Mouse (Mus musculus) mesoderm, embryonic 11.5 days (tissue): Measurements from ENCODE around the gene Iffo1.

Experiments used
- DNase-seq: peaks from one replicate; pipeline ENCODE4 v3.0.0-alpha.2; 2012; ENCODE audit warnings: low read depth, low spot score

Iffo1 gene

GRCm38 (mm10) chr6:125145001-125145400 is at the start of gene Iffo1:
Gene Iffo1 (plus strand): TSS chr6:125145241.
- DNase-seq = peak; percentile 96

GRCm38 (mm10) chr6:125095391-125096278 is 49.4 kb upstream of the Iffo1 start, which contains the start of gene Chd4:
Gene Chd4 (plus strand): TSS chr6:125095981.
- DNase-seq = peak; percentile 90

GRCm38 (mm10) chr6:125096279-125096596 is 48.8 kb upstream of the Iffo1 start:
- DNase-seq = no peak

- DNase-seq = peak; percentile 54
These were observed 48.3 kb upstream of the Iffo1 start for GRCm38 (mm10) chr6:125096597-125097345.

- DNase-seq = no peak
These were observed 47.7 kb upstream of the Iffo1 start for GRCm38 (mm10) chr6:125097346-125097689.

- DNase-seq = no peak
These were observed 47.1 kb upstream of the Iffo1 start for GRCm38 (mm10) chr6:125097951-125098350.

- no peak for DNase-seq
These were observed 46.5 kb upstream of the Iffo1 start for GRCm38 (mm10) chr6:125098513-125098912.

- DNase-seq = no peak
These were observed 45.5 kb upstream of the Iffo1 start for GRCm38 (mm10) chr6:125099421-125099971.

- DNase-seq = no peak
These were observed 43.6 kb upstream of the Iffo1 start for GRCm38 (mm10) chr6:125101444-125101843.

GRCm38 (mm10) chr6:125104223-125104622 is 40.8 kb upstream of the Iffo1 start:
- DNase-seq = no peak

- no peak for DNase-seq
These were observed 37.3 kb upstream of the Iffo1 start for GRCm38 (mm10) chr6:125107705-125108104.

- no peak for DNase-seq
These were observed 35.7 kb upstream of the Iffo1 start for GRCm38 (mm10) chr6:125109371-125109770.

GRCm38 (mm10) chr6:125110927-125111326 is 34.1 kb upstream of the Iffo1 start:
- peak; percentile 60 for DNase-seq

GRCm38 (mm10) chr6:125112553-125112952 is 32.5 kb upstream of the Iffo1 start:
- DNase-seq = no peak

GRCm38 (mm10) chr6:125119387-125119786 is 25.7 kb upstream of the Iffo1 start:
- no peak for DNase-seq

- DNase-seq = no peak
These were observed 16.3 kb upstream of the Iffo1 start for GRCm38 (mm10) chr6:125128724-125129123.

- no peak for DNase-seq
These were observed 15.2 kb upstream of the Iffo1 start for GRCm38 (mm10) chr6:125129710-125130402.

GRCm38 (mm10) chr6:125131302-125132156 is 13.5 kb upstream of the Iffo1 start, which contains the start of gene Nop2:
Gene Nop2 (plus strand): TSS chr6:125131909.
- peak; percentile 95 for DNase-seq

GRCm38 (mm10) chr6:125132470-125132869 is 12.6 kb upstream of the Iffo1 start:
- DNase-seq = no peak

GRCm38 (mm10) chr6:125137002-125137671 is 7.9 kb upstream of the Iffo1 start:
- DNase-seq = peak; percentile 48
